Mouse (Mus musculus) neutrophil, adult 5-6 weeks (primary cell): ENCODE measurements around the gene Frat2. TPM values are rescaled to one million over a fixed set of nuclear protein-coding genes. Genes with fewer than 3 reads are reported as not detected.
"Not testable (repeated sequence)": the region's sequence is repeated elsewhere in the genome, so short reads cannot be mapped to it uniquely, and the experiment has no call there.

Source experiments
- ATAC-seq: fragments of 151-379, 151-347 bp; 2 replicates; pipeline ENCODE4 v1.8.0; 2017; ENCODE audit warnings: mild to moderate bottlenecking, moderate TSS enrichment; ENCODE audit not compliant: insufficient number of reproducible peaks, poor library complexity, low FRiP score, severe bottlenecking; ENCODE audit errors: extremely low read depth
- total RNA-seq: library from RNA; stranded (forward); fragments of 200-1000 nt; gene quantifications from 2 replicates; pipeline ENCODE4 v1.2.3, GENCODE M21; 2017

The Frat2 gene
- total RNA-seq = 22.0 and 22.6 TPM in 2 replicates

- ATAC-seq = peak; percentile 85
These were observed at the start of gene Frat2 for GRCm38 (mm10) chr19:41847992-41848851. Gene Frat2, minus strand, starts transcription at chr19:41848132.

- no peak for ATAC-seq
These were observed 48.4 kb upstream of the Frat2 start for GRCm38 (mm10) chr19:41896319-41896711.

- peak; percentile 93 for ATAC-seq
These were observed 47.8 kb upstream of the Frat2 start, which contains the start of gene Rrp12 for GRCm38 (mm10) chr19:41895460-41896318. Gene Rrp12, minus strand, starts transcription at chr19:41896173.

- ATAC-seq = no peak
These were observed 47.0 kb upstream of the Frat2 start for GRCm38 (mm10) chr19:41894959-41895358.

DNA sequence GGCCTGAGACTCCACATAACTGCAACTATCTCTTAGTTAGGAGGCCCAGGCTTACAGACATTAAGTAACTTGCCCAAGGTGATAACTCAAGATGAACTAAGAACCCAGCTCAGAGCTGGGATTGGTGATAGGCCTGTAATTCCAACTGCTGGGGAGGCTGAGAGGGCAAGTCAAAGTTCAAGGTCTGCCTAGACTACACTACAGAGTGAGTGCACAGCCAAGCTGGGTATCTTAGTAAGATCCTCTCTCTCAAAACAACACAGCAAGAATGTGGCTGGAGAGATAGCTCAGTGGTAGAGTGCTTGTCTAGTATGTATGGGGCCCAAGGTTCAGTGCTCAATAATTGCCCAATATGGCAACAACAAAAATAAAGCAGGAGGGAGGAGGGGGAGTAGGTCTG, 40.3 kb upstream of the Frat2 start:
- no peak for ATAC-seq

GRCm38 (mm10) chr19:41883882-41884281, 36.0 kb upstream of the Frat2 start:
- no peak for ATAC-seq

GRCm38 (mm10) chr19:41881842-41882241, 33.9 kb upstream of the Frat2 start:
- no peak for ATAC-seq

DNA sequence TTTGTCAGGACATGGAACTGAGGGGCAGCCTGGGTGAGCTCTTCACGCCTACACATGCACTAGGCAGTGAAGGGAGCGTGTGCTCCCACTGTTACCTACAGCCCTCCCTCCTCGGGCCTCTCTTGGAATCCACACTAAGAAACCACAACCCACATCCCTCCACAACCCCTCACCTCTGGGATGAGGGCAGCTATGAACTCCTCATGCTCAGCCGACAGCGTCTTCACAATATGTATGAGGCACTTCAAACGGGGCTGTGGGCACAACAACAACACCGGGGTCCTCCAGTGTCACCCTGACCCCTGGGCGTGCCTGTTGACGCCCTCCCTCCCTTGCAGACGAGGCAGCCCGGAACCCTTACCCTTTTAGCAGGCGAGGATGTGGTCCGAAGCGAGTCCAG, 26.4 kb upstream of the Frat2 start:
- no peak for ATAC-seq

DNA sequence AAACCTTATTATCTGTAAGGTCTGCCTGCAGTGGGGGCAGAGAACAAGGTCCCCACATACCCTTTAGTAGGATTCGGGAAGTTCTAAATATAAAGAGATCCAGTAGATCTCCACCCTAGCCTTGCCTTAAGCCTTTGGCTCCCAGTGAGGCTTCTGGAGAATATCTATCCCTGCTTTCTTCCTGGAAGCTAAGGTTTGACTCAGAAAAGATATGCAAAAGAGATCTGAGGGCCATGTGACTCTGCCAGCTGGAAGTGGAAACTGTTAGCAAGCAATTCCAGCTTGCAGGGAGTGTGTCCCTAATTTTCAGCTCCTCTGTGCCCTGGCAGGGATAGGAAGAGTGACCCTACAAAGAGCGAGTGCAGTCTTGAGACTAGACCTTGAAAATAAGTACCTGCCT, 24.4 kb upstream of the Frat2 start:
- ATAC-seq = no peak

- not testable (repeated sequence) for ATAC-seq
These were observed 22.0 kb upstream of the Frat2 start for GRCm38 (mm10) chr19:41869946-41870345.

DNA sequence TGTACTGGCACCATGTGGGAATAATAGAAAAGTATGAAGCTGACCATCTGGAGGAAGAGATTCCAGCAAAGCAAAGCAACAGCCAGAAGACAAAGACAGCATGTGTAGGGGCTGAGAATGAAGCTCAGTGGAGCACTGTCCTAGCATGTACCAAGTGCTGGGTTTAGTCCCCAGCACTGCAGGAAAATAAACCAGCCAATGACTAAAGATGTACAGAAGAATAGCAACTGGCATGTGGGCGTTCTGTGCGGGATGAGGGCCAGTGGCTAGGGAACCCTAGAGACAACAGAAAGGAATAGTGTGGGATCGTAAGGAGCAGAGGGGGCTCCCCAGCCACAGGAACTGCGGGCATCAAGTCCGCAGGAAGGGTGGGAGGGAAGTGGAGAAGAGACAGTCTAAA, 21.4 kb upstream of the Frat2 start:
- ATAC-seq = no peak

DNA sequence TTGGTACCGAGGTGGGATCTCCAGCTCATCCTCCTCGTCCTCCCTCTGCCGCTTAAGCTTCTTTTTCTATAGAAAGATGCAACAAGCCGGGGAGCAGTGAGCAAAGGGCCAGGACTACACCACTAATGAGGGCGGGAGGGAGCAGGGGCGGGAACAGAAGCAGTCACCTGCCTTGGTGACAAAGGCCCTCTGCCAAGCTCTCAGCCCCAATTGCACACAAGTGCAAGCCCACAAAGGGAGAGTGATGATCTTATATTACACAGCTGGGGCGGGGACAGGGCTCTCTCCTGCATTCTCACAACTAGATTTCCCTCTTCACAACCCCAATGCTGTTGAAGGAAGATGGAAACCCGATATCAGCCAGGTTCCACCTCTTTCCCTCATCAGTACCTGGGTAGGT, 18.8 kb upstream of the Frat2 start:
- no peak for ATAC-seq

- ATAC-seq = no peak
These were observed 9.9 kb upstream of the Frat2 start for GRCm38 (mm10) chr19:41857816-41858310.

GRCm38 (mm10) chr19:41857086-41857762, 9.3 kb upstream of the Frat2 start:
- ATAC-seq = no peak

GRCm38 (mm10) chr19:41852423-41852822, 4.5 kb upstream of the Frat2 start:
- ATAC-seq = no peak

DNA sequence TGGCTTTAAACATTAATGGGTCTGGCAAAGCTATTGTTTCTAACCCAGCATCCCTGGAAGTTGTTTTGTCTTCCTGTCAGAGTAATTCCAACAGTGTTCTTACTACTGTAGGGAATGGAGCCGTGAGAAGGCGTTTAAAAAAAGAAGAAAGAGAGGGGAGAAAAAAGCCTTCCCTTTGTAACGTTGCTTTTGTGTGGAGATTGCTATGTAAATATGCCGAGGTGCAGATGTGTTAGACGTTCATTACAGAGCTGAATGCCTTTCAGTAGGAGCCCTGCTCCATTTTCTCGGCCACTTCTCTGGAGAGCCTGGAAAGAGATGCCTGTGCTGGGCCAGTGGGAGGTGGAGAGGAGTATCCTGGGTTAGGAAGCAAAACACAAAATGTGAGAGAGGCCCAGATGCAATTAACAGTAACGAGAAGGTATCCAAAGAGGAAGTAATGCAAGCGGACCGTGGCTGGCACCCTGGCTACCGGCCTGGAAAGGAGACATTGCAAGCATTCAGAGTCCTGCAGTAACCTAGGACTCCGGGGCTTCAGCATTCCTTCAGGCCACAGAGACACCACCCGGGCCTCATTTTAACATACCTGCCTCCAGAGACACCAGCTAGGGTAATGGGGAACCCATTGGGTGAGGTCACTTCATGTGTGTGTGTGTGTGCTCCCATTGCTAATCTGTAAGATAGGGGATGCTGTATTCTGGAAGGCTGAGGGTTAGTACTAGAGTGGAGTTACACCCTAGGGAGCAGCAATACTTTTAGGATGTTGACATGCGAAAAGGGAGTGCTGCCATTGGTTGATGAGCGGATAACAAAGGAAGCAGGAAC, 3.0 kb upstream of the Frat2 start:
- ATAC-seq = no peak

- ATAC-seq = no peak
These were observed 2.2 kb upstream of the Frat2 start for GRCm38 (mm10) chr19:41850021-41850718.

DNA sequence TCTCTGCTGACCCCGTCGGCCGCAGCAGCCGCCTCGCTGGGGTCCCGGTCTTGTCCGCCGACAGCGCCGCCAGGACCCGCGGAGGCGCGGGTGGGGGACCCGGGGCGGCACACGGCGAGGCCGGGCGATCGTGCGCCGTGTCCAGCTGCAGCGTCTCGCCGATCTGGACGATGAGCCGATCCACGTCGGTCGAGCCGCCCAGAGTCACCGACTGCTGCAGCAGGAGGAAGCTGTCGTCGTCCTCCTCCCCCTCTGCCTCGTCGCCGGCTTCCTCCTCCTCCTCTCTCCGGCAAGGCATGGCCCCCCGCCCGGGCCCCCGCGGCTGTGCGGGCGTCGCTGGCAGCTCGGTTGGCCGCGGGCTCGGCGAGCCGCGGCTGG, 329 bp downstream of the Frat2 start:
- peak; percentile 56 for ATAC-seq
